In genomic region chr10:81303258-81303657, GRCm38 (mm10) we compare ENCODE assay signal across 9 mouse cellular contexts. TPM values are rescaled to one million over a fixed set of nuclear protein-coding genes. Genes with fewer than 3 reads are reported as not detected.
DNase-seq lines count a peak whose midpoint lies in the region; ATAC-seq and TF ChIP-seq lines count a peak whose summit lies in the region.
"Had no signal": no experiment of that assay in that cellular context is flagged by ENCODE, and none has a peak within 500 bp of the region (broad histone marks: within the 10 kb centered on the region; RNA-seq: fewer than 3 reads in every experiment).

No protein-coding gene starts in this region.

- H3K4me1 ChIP-seq in lung, embryonic 14.5 days (ENCODE audit: insufficient read depth): no peaks in the 10 kb centered on the region
- H3K4me1 ChIP-seq in heart, embryonic 15.5 days (replicated peaks): peaks cover 62% of the 10 kb centered on the region

- 58% methylated on average over 10 of the region's 10 CpGs for WGBS in lung, embryonic 14.5 days
- WGBS in heart, embryonic 15.5 days: 43% methylated on average over 10 of the region's 10 CpGs
- 20% methylated on average over 10 of the region's 10 CpGs for WGBS in macrophage (ENCODE audit: missing documents)

- no peak for ATAC-seq in lung, embryonic 14.5 days (ENCODE audit: insufficient read depth)
- 0 out of 2 replicates have a peak, but pooled peaks have one; percentile 2 for ATAC-seq in heart, embryonic 15.5 days (replicated peaks; ENCODE audit: insufficient number of reproducible peaks, insufficient read depth, low FRiP score, low read depth)
- no peak for ATAC-seq in erythroblast, adult 5-6 weeks (replicated peaks; ENCODE audit: low FRiP score, poor library complexity, severe bottlenecking)

- H3K36me3 ChIP-seq in lung, embryonic 14.5 days (ENCODE audit: insufficient read depth): peaks cover 28% of the 10 kb centered on the region
- H3K36me3 ChIP-seq in heart, embryonic 15.5 days: peaks cover 27% of the 10 kb centered on the region
- H3K36me3 ChIP-seq in macrophage (ENCODE audit: inconsistent target): peaks cover 32% of the 10 kb centered on the region

- H3K27ac ChIP-seq in lung, embryonic 14.5 days (ENCODE audit: low read depth): no peak overlapping the region
- peak overlapping the region; percentile 55 for H3K27ac ChIP-seq in heart, embryonic 15.5 days
- H3K27ac ChIP-seq in macrophage: peak overlapping the region; percentile 46

- H3K9ac ChIP-seq in lung, embryonic 14.5 days: no peak overlapping the region
- H3K9ac ChIP-seq in heart, embryonic 15.5 days: peak overlapping the region; percentile 34; the same call in 1 of the 2 replicates

- DNase-seq in cerebellum, adult 9-11 months: peak; percentile 65
- no peak for DNase-seq in cerebellum, postnatal 10 days
- DNase-seq in lung, embryonic 14.5 days: no peak
- no peak for DNase-seq in lung, adult 18-20 months
- no peak for DNase-seq in spleen, postnatal 4 days (ENCODE audit: low spot score in 2 of 2)
- DNase-seq: kidney, adult 8-10 months had no signal

- H3K4me2 ChIP-seq in lung, embryonic 14.5 days: peak overlapping the region; percentile 3; the same call in 1 of the 2 replicates
- peak overlapping the region; percentile 44 for H3K4me2 ChIP-seq in heart, embryonic 15.5 days

- H3K79me2 ChIP-seq in macrophage (ENCODE audit: inconsistent target): peaks cover 90% of the 10 kb centered on the region

- no peak overlapping the region for H3K4me3 ChIP-seq in lung, embryonic 14.5 days (ENCODE audit: low read depth, low read length)
- H3K4me3 ChIP-seq in heart, embryonic 15.5 days: no peak overlapping the region
- no peak overlapping the region for H3K4me3 ChIP-seq in macrophage (ENCODE audit: inconsistent target)

- no peaks in the 10 kb centered on the region for H3K9me3 ChIP-seq in lung, embryonic 14.5 days (ENCODE audit: low read depth, low read length)
- no peaks in the 10 kb centered on the region for H3K9me3 ChIP-seq in heart, embryonic 15.5 days (replicated peaks)

- H3K27me3 ChIP-seq in lung, embryonic 14.5 days (ENCODE audit: insufficient read depth, low read length): no peaks in the 10 kb centered on the region
- H3K27me3 ChIP-seq in heart, embryonic 15.5 days: no peaks in the 10 kb centered on the region

- no peak for TF ChIP-seq CTCF in lung, embryonic 14.5 days (IDR thresholded peaks at IDR 0.05; ENCODE audit: low read depth)

RNA-seq across cellular contexts. Expression of gene Pip5k1c, which starts 10.5 kb away (rescaled TPM):
- 50.8 and 58.6 TPM in 2 replicates for polyA plus RNA-seq in lung, embryonic 14.5 days (2014; fragmentation: Nextera tagmentation; extraction: Ambion mirVana)
- 26.2 and 38.2 TPM in 2 replicates for polyA plus RNA-seq in heart, embryonic 15.5 days (2015; fragmentation: Nextera tagmentation; extraction: Ambion mirVana)
- total RNA-seq in macrophage (2018; cell fraction: chromatin; rRNA removed): 100 to 1,000 TPM in 24 of 26 experiments, 10 to 100 TPM in 2; 39.6 to 234 (median 132) TPM
- total RNA-seq in macrophage (2018; cell fraction: cytosol; rRNA removed): 100 to 1,000 TPM in 10 of 26 experiments, 10 to 100 TPM in 16; 63.7 to 115 (median 91.8) TPM
- total RNA-seq in macrophage (2018; cell fraction: nucleus; rRNA removed): 100 to 1,000 TPM in 17 of 26 experiments, 10 to 100 TPM in 9; 68.2 to 171 (median 103) TPM
- polyA plus RNA-seq in macrophage (2018): 63.2 to 85.8 TPM (median 77.1 TPM) in 3 replicates
- total RNA-seq in erythroblast, adult 5-6 weeks (2015; ENCODE audit: low replicate concordance): 9.6 and 11.3 TPM in 2 replicates
- 10.8 and 11.3 TPM in 2 replicates for total RNA-seq in erythroblast, adult 5-6 weeks (2017; ENCODE audit: low replicate concordance)

RNA-seq across cellular contexts. Expression of gene Tjp3, which starts 11.9 kb away (rescaled TPM):
- polyA plus RNA-seq in lung, embryonic 14.5 days (2014; fragmentation: Nextera tagmentation; extraction: Ambion mirVana): 15.3 and 17.2 TPM in 2 replicates
- 3.2 and 4.3 TPM in 2 replicates for polyA plus RNA-seq in heart, embryonic 15.5 days (2015; fragmentation: Nextera tagmentation; extraction: Ambion mirVana)
- total RNA-seq in macrophage (2018; cell fraction: chromatin; rRNA removed): 10 to 100 TPM in 7 of 26 experiments, 1 to 10 TPM in 18, under 1 TPM in 1; 0.75 to 37.3 (median 7.3) TPM
- 1 to 10 TPM; 1.1 to 6.3 (median 2.9) TPM for total RNA-seq in macrophage (2018; cell fraction: cytosol; rRNA removed)
- 10 to 100 TPM in 2 of 26 experiments, 1 to 10 TPM in 23, under 1 TPM in 1; 0.63 to 11.8 (median 3.8) TPM for total RNA-seq in macrophage (2018; cell fraction: nucleus; rRNA removed)
- 1.7 to 4.2 TPM (median 3.3 TPM) in 3 replicates for polyA plus RNA-seq in macrophage (2018)
- total RNA-seq in erythroblast, adult 5-6 weeks (2015; ENCODE audit: low replicate concordance): 3.3 TPM in 1 of 2 replicates, not detected in the other
- total RNA-seq in erythroblast, adult 5-6 weeks (2017; ENCODE audit: low replicate concordance): 0.60 and 1.7 TPM in 2 replicates

RNA-seq across cellular contexts. Expression of gene Cactin, which starts 17.6 kb away (rescaled TPM):
- polyA plus RNA-seq in lung, embryonic 14.5 days (2014; fragmentation: Nextera tagmentation; extraction: Ambion mirVana): 34.3 and 42.9 TPM in 2 replicates
- polyA plus RNA-seq in heart, embryonic 15.5 days (2015; fragmentation: Nextera tagmentation; extraction: Ambion mirVana): 23.5 and 34.1 TPM in 2 replicates
- total RNA-seq in macrophage (2018; cell fraction: chromatin; rRNA removed): 10 to 100 TPM in 25 of 26 experiments, 1 to 10 TPM in 1; 9.3 to 34.2 (median 20.3) TPM
- total RNA-seq in macrophage (2018; cell fraction: cytosol; rRNA removed): 10 to 100 TPM; 10.7 to 19.0 (median 16.9) TPM
- 10 to 100 TPM; 10.9 to 30.3 (median 17.6) TPM for total RNA-seq in macrophage (2018; cell fraction: nucleus; rRNA removed)
- polyA plus RNA-seq in macrophage (2018): 14.4 to 21.3 TPM (median 15.1 TPM) in 3 replicates
- total RNA-seq in erythroblast, adult 5-6 weeks (2015; ENCODE audit: low replicate concordance): 5.6 and 6.1 TPM in 2 replicates
- total RNA-seq in erythroblast, adult 5-6 weeks (2017; ENCODE audit: low replicate concordance): 18.0 and 27.7 TPM in 2 replicates

RNA-seq across cellular contexts. Expression of gene Tbxa2r, which starts 25.3 kb away (rescaled TPM):
- polyA plus RNA-seq in lung, embryonic 14.5 days (2014; fragmentation: Nextera tagmentation; extraction: Ambion mirVana): 13.6 and 15.0 TPM in 2 replicates
- 11.3 and 17.9 TPM in 2 replicates for polyA plus RNA-seq in heart, embryonic 15.5 days (2015; fragmentation: Nextera tagmentation; extraction: Ambion mirVana)
- total RNA-seq in macrophage (2018; cell fraction: chromatin; rRNA removed): 1 to 10 TPM in 1 of 26 experiments, not detected in 25; 1.1 TPM
- total RNA-seq in macrophage (2018; cell fraction: cytosol; rRNA removed): under 1 TPM in 4 of 26 experiments, not detected in 22; 0.05 to 0.13 (median 0.11) TPM
- under 1 TPM in 1 of 26 experiments, not detected in 25; 0.49 TPM for total RNA-seq in macrophage (2018; cell fraction: nucleus; rRNA removed)
- polyA plus RNA-seq in macrophage (2018): not detected in 3 replicates
- not detected in 2 replicates for total RNA-seq in erythroblast, adult 5-6 weeks (2015; ENCODE audit: low replicate concordance)
- not detected in 2 replicates for total RNA-seq in erythroblast, adult 5-6 weeks (2017; ENCODE audit: low replicate concordance)

RNA-seq across cellular contexts. Expression of gene Apba3, which starts 36.5 kb away (rescaled TPM):
- 50.4 and 50.8 TPM in 2 replicates for polyA plus RNA-seq in lung, embryonic 14.5 days (2014; fragmentation: Nextera tagmentation; extraction: Ambion mirVana)
- 42.3 and 61.2 TPM in 2 replicates for polyA plus RNA-seq in heart, embryonic 15.5 days (2015; fragmentation: Nextera tagmentation; extraction: Ambion mirVana)
- total RNA-seq in macrophage (2018; cell fraction: chromatin; rRNA removed): 10 to 100 TPM; 10.4 to 52.3 (median 28.9) TPM
- 10 to 100 TPM; 16.1 to 31.6 (median 19.8) TPM for total RNA-seq in macrophage (2018; cell fraction: cytosol; rRNA removed)
- total RNA-seq in macrophage (2018; cell fraction: nucleus; rRNA removed): 10 to 100 TPM in 24 of 26 experiments, 1 to 10 TPM in 2; 7.3 to 38.0 (median 21.2) TPM
- 9.8 to 31.4 TPM (median 19.8 TPM) in 3 replicates for polyA plus RNA-seq in macrophage (2018)
- 3.3 and 4.4 TPM in 2 replicates for total RNA-seq in erythroblast, adult 5-6 weeks (2015; ENCODE audit: low replicate concordance)
- total RNA-seq in erythroblast, adult 5-6 weeks (2017; ENCODE audit: low replicate concordance): 4.3 and 10.8 TPM in 2 replicates
